Mouse (Mus musculus) ES-E14 (cell line): ENCODE data around the gene Stam2. TPM values are rescaled to one million over a fixed set of nuclear protein-coding genes. Genes with fewer than 3 reads are reported as not detected.

Source experiments
- DNase-seq: peaks from one replicate; pipeline ENCODE4 v3.0.0-alpha.2; 2013; ENCODE audit warnings: low read depth, low spot score
- H3K27ac ChIP-seq: 2 replicates; pipeline ENCODE4 v1.5.1; 2012; ENCODE audit warnings: low read depth, mild to moderate bottlenecking, low read length, moderate library complexity, mixed read lengths; ENCODE audit not compliant: poor library complexity, insufficient read depth, severe bottlenecking
- H3K36me3 ChIP-seq: 2 replicates; pipeline ENCODE4 v1.6.1; 2012; ENCODE audit warnings: mild to moderate bottlenecking, low read length, moderate library complexity, mixed read lengths; ENCODE audit not compliant: control insufficient read depth, poor library complexity, insufficient read depth, severe bottlenecking
- H3K4me1 ChIP-seq, 2 experiments: fragments of 150-350 bp in 1 of 2; sonication (generic) in 1 of 2; 2 replicates each; pipeline ENCODE4 v1.6.1; 2012; ENCODE audit warnings: low read length in 2 of 2, mild to moderate bottlenecking in 1 of 2, mixed read lengths in 1 of 2; ENCODE audit not compliant: control insufficient read depth in 2 of 2, insufficient read depth in 2 of 2, poor library complexity in 1 of 2
- H3K4me3 ChIP-seq, 2 experiments: fragments of 150-350 bp in 1 of 2; sonication (generic) in 1 of 2; 2 replicates each; pipeline ENCODE4 v1.5.1; 2012; ENCODE audit warnings: low read length in 2 of 2, low read depth in 1 of 2, mild to moderate bottlenecking in 1 of 2, mixed read lengths in 1 of 2; ENCODE audit not compliant: insufficient read depth in 1 of 2, poor library complexity in 1 of 2, severe bottlenecking in 1 of 2
- H3K9ac ChIP-seq: 2 replicates; pipeline ENCODE4 v1.6.1; 2012; ENCODE audit warnings: low read depth, mild to moderate bottlenecking, low read length, mixed read lengths; ENCODE audit not compliant: poor library complexity, insufficient read depth, severe bottlenecking
- H3K9me3 ChIP-seq: fragments of 150-350 bp; sonication (generic); 2 replicates; pipeline ENCODE4 v1.6.1; 2012; ENCODE audit warnings: low read depth, mild to moderate bottlenecking, low read length; ENCODE audit not compliant: control insufficient read depth, insufficient read depth
- CHD2 ChIP-seq: IDR thresholded peaks from 2 replicates; pipeline ENCODE4 v1.6.1; 2014; ENCODE audit warnings: mild to moderate bottlenecking, low read depth, low read length, inconsistent platforms
- HCFC1 ChIP-seq: IDR thresholded peaks from 2 replicates; pipeline ENCODE4 v1.6.1; 2012; ENCODE audit warnings: low read length, inconsistent platforms, borderline replicate concordance; ENCODE audit not compliant: insufficient read depth
- MAFK ChIP-seq: IDR thresholded peaks from 2 replicates; pipeline ENCODE4 v1.6.1; 2014; ENCODE audit warnings: mild to moderate bottlenecking, low read depth, low read length, inconsistent platforms; ENCODE audit not compliant: insufficient read depth
- ZC3H11A ChIP-seq: IDR thresholded peaks from 2 replicates; pipeline ENCODE4 v1.6.1; 2012; ENCODE audit warnings: low read depth, mild to moderate bottlenecking, inconsistent platforms, low read length, borderline replicate concordance
- ZNF384 ChIP-seq: IDR thresholded peaks from 2 replicates; pipeline ENCODE4 v1.6.1; 2012; ENCODE audit warnings: low read depth, low read length, inconsistent platforms
- in situ Hi-C, 2 experiments: fragments of 600-800 bp; cut with MboI; formaldehyde crosslinking; loops; one replicate each; pipeline ENCODE4 v1.15.1; 2025; ENCODE audit warnings: low sequenced_read_pairs in 2 of 2, inconsistent platforms in 1 of 2; ENCODE audit not compliant: unreplicated experiment in 2 of 2
- total RNA-seq: library from RNA; depleted of rRNA; stranded (reverse); fragments of 300-350 nt; gene quantifications from 2 replicates; pipeline ENCODE4 v1.2.3, GENCODE M21; 2012

Stam2 gene
- total RNA-seq, 1 experiment, result 24.5 TPM

GRCm38 (mm10) chr2:52710804-52711203 is 31.3 kb downstream of the Stam2 start:
- Histone ChIP-seq H3K27ac (no peak overlapping the region), H3K9ac (no peak overlapping the region), H3K36me3 (peaks cover 12% of the 10 kb centered on the region), H3K4me3 (no peak overlapping the region), H3K9me3 (no peaks in the 10 kb centered on the region), H3K4me1 (no peaks in the 10 kb centered on the region)
- in situ Hi-C loops, result no loop called here
- no peak for DNase-seq
- TF ChIP-seq ZC3H11A (no peak), ZNF384 (no peak), HCFC1 (no peak), CHD2 (no peak), MAFK (no peak)

GRCm38 (mm10) chr2:52709417-52709816 is 32.7 kb downstream of the Stam2 start:
- no peaks in the 10 kb centered on the region for H3K4me1 ChIP-seq
- H3K9ac ChIP-seq, result no peak overlapping the region
- no peaks in the 10 kb centered on the region for H3K9me3 ChIP-seq
- TF ChIP-seq ZC3H11A (no peak), CHD2 (no peak), HCFC1 (no peak), ZNF384 (no peak), MAFK (no peak)
- DNase-seq, result no peak
- no peak overlapping the region for H3K4me3 ChIP-seq
- in situ Hi-C loops, result no loop called here
- no peak overlapping the region for H3K27ac ChIP-seq
- peaks cover 10% of the 10 kb centered on the region for H3K36me3 ChIP-seq

- Histone ChIP-seq H3K4me3 (no peak overlapping the region), H3K9ac (no peak overlapping the region), H3K36me3 (peaks cover 5% of the 10 kb centered on the region), H3K27ac (no peak overlapping the region), H3K4me1 (0 out of 4 replicates have a peak, but pooled peaks cover 0 to 2% of the 10 kb centered on the region in 2 experiments), H3K9me3 (no peaks in the 10 kb centered on the region)
- in situ Hi-C loops, result no loop called here
- TF ChIP-seq MAFK (no peak), CHD2 (no peak), ZNF384 (no peak), HCFC1 (no peak), ZC3H11A (no peak)
- DNase-seq, result no peak
These were observed 40.6 kb downstream of the Stam2 start for GRCm38 (mm10) chr2:52701368-52702036.

GRCm38 (mm10) chr2:52700352-52700751 is 41.7 kb downstream of the Stam2 start:
- no peak overlapping the region for H3K9ac ChIP-seq
- no peak overlapping the region for H3K27ac ChIP-seq
- H3K4me3 ChIP-seq, result no peak overlapping the region
- peaks cover 5% of the 10 kb centered on the region for H3K36me3 ChIP-seq
- peak; percentile 29 for DNase-seq
- in situ Hi-C loops, result no loop called here
- no peak for TF ChIP-seq ZNF384
- TF ChIP-seq MAFK, result no peak
- TF ChIP-seq CHD2, result no peak
- no peak for TF ChIP-seq ZC3H11A
- no peak for TF ChIP-seq HCFC1
- 0 out of 4 replicates have a peak, but pooled peaks cover 0 to 2% of the 10 kb centered on the region in 2 experiments for H3K4me1 ChIP-seq
- H3K9me3 ChIP-seq, result no peaks in the 10 kb centered on the region

GRCm38 (mm10) chr2:52694604-52695003 is 47.5 kb downstream of the Stam2 start:
- no peaks in the 10 kb centered on the region for H3K4me1 ChIP-seq
- no peak overlapping the region for H3K9ac ChIP-seq
- no peak for DNase-seq
- H3K9me3 ChIP-seq, result no peaks in the 10 kb centered on the region
- TF ChIP-seq CHD2, result no peak
- peaks cover 7% of the 10 kb centered on the region; the same call in 1 of the 2 replicates for H3K36me3 ChIP-seq
- H3K27ac ChIP-seq, result no peak overlapping the region
- no peak overlapping the region for H3K4me3 ChIP-seq
- in situ Hi-C loops, result no loop called here
